Mouse (Mus musculus) liver, adult 2 months (tissue): Measurements from ENCODE around the gene Rnf10. TPM values are rescaled to one million over a fixed set of nuclear protein-coding genes. Genes with fewer than 3 reads are reported as not detected.

Experiments
- DNase-seq: peaks from one replicate; pipeline ENCODE4 v3.0.0-alpha.2; 2011; ENCODE audit warnings: low read depth, low spot score; ENCODE audit errors: extremely low read depth
- H3K27ac ChIP-seq: fragments of 200-500 bp; replicated peaks from 2 replicates; pipeline ENCODE4 v1.5.1; 2012; ENCODE audit warnings: low read depth, mild to moderate bottlenecking, control low read depth, inconsistent platforms, low read length; ENCODE audit not compliant: insufficient read depth
- H3K27me3 ChIP-seq: fragments of 200-500 bp; 2 replicates; pipeline ENCODE4 v1.6.1; 2012; ENCODE audit warnings: mild to moderate bottlenecking, moderate library complexity, low read length, inconsistent platforms; ENCODE audit not compliant: control insufficient read depth, insufficient read depth
- H3K36me3 ChIP-seq: fragments of 200-500 bp; 2 replicates; pipeline ENCODE4 v1.6.1; 2012; ENCODE audit warnings: low read length, inconsistent platforms; ENCODE audit not compliant: control insufficient read depth, insufficient read depth
- H3K4me1 ChIP-seq: fragments of 200-500 bp; 2 replicates; pipeline ENCODE4 v1.6.1; 2011; ENCODE audit warnings: low read length; ENCODE audit not compliant: control insufficient read depth, insufficient read depth
- H3K4me3 ChIP-seq: fragments of 200-500 bp; 2 replicates; pipeline ENCODE4 v1.5.1; 2011; ENCODE audit warnings: low read depth, mild to moderate bottlenecking, control low read depth, low read length, moderate library complexity; ENCODE audit not compliant: insufficient read depth
- H3K79me2 ChIP-seq: fragments of 200-500 bp; 2 replicates; pipeline ENCODE4 v1.6.1; 2012; ENCODE audit warnings: inconsistent platforms, mild to moderate bottlenecking, low read length, moderate library complexity; ENCODE audit not compliant: control insufficient read depth, insufficient read depth
- H3K9ac ChIP-seq: fragments of 200-500 bp; 2 replicates; pipeline ENCODE4 v1.6.1; 2012; ENCODE audit warnings: low read depth, mild to moderate bottlenecking, control low read depth, inconsistent platforms, low read length
- CTCF ChIP-seq: fragments of 200-500 bp; IDR thresholded peaks from 2 replicates; pipeline ENCODE4 v1.5.1; 2011; ENCODE audit warnings: low read depth, low read length, control low read depth
- POLR2A ChIP-seq: fragments of 200-500 bp; IDR thresholded peaks from 2 replicates; pipeline ENCODE4 v1.6.1; 2011; ENCODE audit warnings: low read length, control low read depth; ENCODE audit not compliant: insufficient read depth; ENCODE audit errors: extremely low read depth
- WGBS: fragments of 180-500 bp; shearing (Covaris S2); methylation state at CpG from one replicate; pipeline ENCODE4 v1.1.7; 2018; 5-methylcytosine and 5-hydroxymethylcytosine counted together
- polyA plus RNA-seq: library from polyadenylated mRNA; depleted of rRNA; stranded (reverse); fragments of >200 nt; gene quantifications from 2 replicates; pipeline ENCODE4 v1.2.3, GENCODE M21; 2012; rRNA removed
- total RNA-seq: library from RNA; depleted of rRNA; stranded (reverse); fragments of >200 nt; gene quantifications from 2 replicates; pipeline ENCODE4 v1.2.3, GENCODE M21; 2014; rRNA removed

Gene Rnf10
- total and polyA plus RNA-seq, 2 experiments = 32.1 to 79.2 TPM

- Histone ChIP-seq H3K27ac (no peak overlapping the region), H3K4me3 (peak overlapping the region; percentile 21; the same call in 1 of the 2 replicates), H3K4me1 (peaks cover 7% of the 10 kb centered on the region; the same call in 1 of the 2 replicates), H3K27me3 (peaks cover 31% of the 10 kb centered on the region; the same call in 1 of the 2 replicates), H3K79me2 (no peaks in the 10 kb centered on the region), H3K36me3 (no peaks in the 10 kb centered on the region), H3K9ac (no peak overlapping the region)
- DNase-seq = peak; percentile 16
- WGBS = under 1% methylated on average over 34 of the region's 34 CpGs
- no peak for TF ChIP-seq POLR2A
- TF ChIP-seq CTCF = no peak
Observed at GRCm38 (mm10) chr5:115193226-115193625, 79.5 kb downstream of the Rnf10 start.

GRCm38 (mm10) chr5:115192828-115193195 lies 79.9 kb downstream of the Rnf10 start:
- no peak for DNase-seq
- WGBS = 23% methylated on average over 7 of the region's 7 CpGs
- Histone ChIP-seq H3K27ac (no peak overlapping the region), H3K79me2 (no peaks in the 10 kb centered on the region), H3K27me3 (peaks cover 31% of the 10 kb centered on the region; the same call in 1 of the 2 replicates), H3K36me3 (no peaks in the 10 kb centered on the region), H3K4me3 (no peak overlapping the region), H3K9ac (no peak overlapping the region), H3K4me1 (peaks cover 7% of the 10 kb centered on the region; the same call in 1 of the 2 replicates)
- TF ChIP-seq CTCF = no peak

- no peaks in the 10 kb centered on the region for H3K36me3 ChIP-seq
- TF ChIP-seq CTCF = no peak
- TF ChIP-seq POLR2A = no peak
- H3K27ac ChIP-seq = no peak overlapping the region
- H3K27me3 ChIP-seq = peaks cover 31% of the 10 kb centered on the region; the same call in 1 of the 2 replicates
- H3K4me1 ChIP-seq = peaks cover 7% of the 10 kb centered on the region; the same call in 1 of the 2 replicates
- no peak overlapping the region for H3K9ac ChIP-seq
- 22% methylated on average over 29 of the region's 29 CpGs for WGBS
- H3K79me2 ChIP-seq = no peaks in the 10 kb centered on the region
- no peak for DNase-seq
- H3K4me3 ChIP-seq = no peak overlapping the region
Observed at GRCm38 (mm10) chr5:115191880-115192827, 80.5 kb downstream of the Rnf10 start.

Other genes starting within 250 kb of the Rnf10 start
- gene Gm10401, start 174.6 kb downstream of the Rnf10 start, total RNA-seq = not detected in 2 replicates
- 0.17 TPM in 1 of 2 replicates, not detected in the other for gene Gm10401, start 174.6 kb downstream of the Rnf10 start, polyA plus RNA-seq
- 140 and 143 TPM in 2 replicates for gene Acads, start 153.6 kb downstream of the Rnf10 start, total RNA-seq
- 255 and 293 TPM in 2 replicates for gene Acads, start 153.6 kb downstream of the Rnf10 start, polyA plus RNA-seq
- gene Unc119b, start 137.9 kb downstream of the Rnf10 start, total RNA-seq = 12.5 and 17.3 TPM in 2 replicates
- 29.4 and 32.0 TPM in 2 replicates for gene Unc119b, start 137.9 kb downstream of the Rnf10 start, polyA plus RNA-seq
- 33.7 and 44.7 TPM in 2 replicates for gene Mlec, start 114.7 kb downstream of the Rnf10 start, total RNA-seq
- gene Mlec, start 114.7 kb downstream of the Rnf10 start, polyA plus RNA-seq = 40.8 and 41.8 TPM in 2 replicates
- 0.09 TPM in 1 of 2 replicates, not detected in the other for gene Cabp1, start 78.5 kb downstream of the Rnf10 start, total RNA-seq
- gene Cabp1, start 78.5 kb downstream of the Rnf10 start, polyA plus RNA-seq = 0.07 and 0.21 TPM in 2 replicates
- gene Pop5, start 37.1 kb downstream of the Rnf10 start, total RNA-seq = 56.2 and 59.2 TPM in 2 replicates
- gene Pop5, start 37.1 kb downstream of the Rnf10 start, polyA plus RNA-seq = 70.3 and 91.0 TPM in 2 replicates
- 20.7 and 24.6 TPM in 2 replicates for gene Coq5, start 6.8 kb upstream of the Rnf10 start, total RNA-seq
- gene Coq5, start 6.8 kb upstream of the Rnf10 start, polyA plus RNA-seq = 13.7 and 13.9 TPM in 2 replicates
- 13.1 and 24.1 TPM in 2 replicates for gene Dynll1, start 28.1 kb upstream of the Rnf10 start, total RNA-seq
- gene Dynll1, start 28.1 kb upstream of the Rnf10 start, polyA plus RNA-seq = 24.3 and 25.8 TPM in 2 replicates
- 17.0 and 21.7 TPM in 2 replicates for gene Srsf9, start 54.3 kb upstream of the Rnf10 start, total RNA-seq
- gene Srsf9, start 54.3 kb upstream of the Rnf10 start, polyA plus RNA-seq = 25.2 and 25.3 TPM in 2 replicates
- 6.3 and 8.6 TPM in 2 replicates for gene Gatc, start 68.3 kb upstream of the Rnf10 start, total RNA-seq
- 11.0 and 12.7 TPM in 2 replicates for gene Gatc, start 68.3 kb upstream of the Rnf10 start, polyA plus RNA-seq
- 12.9 and 14.5 TPM in 2 replicates for gene Triap1, start 68.3 kb upstream of the Rnf10 start, total RNA-seq
- 11.4 and 11.8 TPM in 2 replicates for gene Triap1, start 68.3 kb upstream of the Rnf10 start, polyA plus RNA-seq
- gene Cox6a1, start 76.1 kb upstream of the Rnf10 start, total RNA-seq = 422 and 505 TPM in 2 replicates
- gene Cox6a1, start 76.1 kb upstream of the Rnf10 start, polyA plus RNA-seq = 2,238 and 2,515 TPM in 2 replicates
- not detected in 2 replicates for gene Msi1, start 156.7 kb upstream of the Rnf10 start, total RNA-seq
- 0.09 and 0.35 TPM in 2 replicates for gene Msi1, start 156.7 kb upstream of the Rnf10 start, polyA plus RNA-seq
- gene Pla2g1b, start 193.4 kb upstream of the Rnf10 start, total RNA-seq = 0.40 and 2.7 TPM in 2 replicates
- not detected in 2 replicates for gene Pla2g1b, start 193.4 kb upstream of the Rnf10 start, polyA plus RNA-seq
- 11.5 and 15.0 TPM in 2 replicates for gene Sirt4, start 211.8 kb upstream of the Rnf10 start, total RNA-seq
- 26.1 and 26.6 TPM in 2 replicates for gene Sirt4, start 211.8 kb upstream of the Rnf10 start, polyA plus RNA-seq
- gene Pxn, start 233.8 kb upstream of the Rnf10 start, total RNA-seq = 10.5 and 15.2 TPM in 2 replicates
- gene Pxn, start 233.8 kb upstream of the Rnf10 start, polyA plus RNA-seq = 33.6 and 40.2 TPM in 2 replicates